Mouse (Mus musculus): ENCODE data around the gene Nes.
A peak's percentile ranks its signal among the peaks of the same experiment; 100 is the strongest.

Nes gene

DNA sequence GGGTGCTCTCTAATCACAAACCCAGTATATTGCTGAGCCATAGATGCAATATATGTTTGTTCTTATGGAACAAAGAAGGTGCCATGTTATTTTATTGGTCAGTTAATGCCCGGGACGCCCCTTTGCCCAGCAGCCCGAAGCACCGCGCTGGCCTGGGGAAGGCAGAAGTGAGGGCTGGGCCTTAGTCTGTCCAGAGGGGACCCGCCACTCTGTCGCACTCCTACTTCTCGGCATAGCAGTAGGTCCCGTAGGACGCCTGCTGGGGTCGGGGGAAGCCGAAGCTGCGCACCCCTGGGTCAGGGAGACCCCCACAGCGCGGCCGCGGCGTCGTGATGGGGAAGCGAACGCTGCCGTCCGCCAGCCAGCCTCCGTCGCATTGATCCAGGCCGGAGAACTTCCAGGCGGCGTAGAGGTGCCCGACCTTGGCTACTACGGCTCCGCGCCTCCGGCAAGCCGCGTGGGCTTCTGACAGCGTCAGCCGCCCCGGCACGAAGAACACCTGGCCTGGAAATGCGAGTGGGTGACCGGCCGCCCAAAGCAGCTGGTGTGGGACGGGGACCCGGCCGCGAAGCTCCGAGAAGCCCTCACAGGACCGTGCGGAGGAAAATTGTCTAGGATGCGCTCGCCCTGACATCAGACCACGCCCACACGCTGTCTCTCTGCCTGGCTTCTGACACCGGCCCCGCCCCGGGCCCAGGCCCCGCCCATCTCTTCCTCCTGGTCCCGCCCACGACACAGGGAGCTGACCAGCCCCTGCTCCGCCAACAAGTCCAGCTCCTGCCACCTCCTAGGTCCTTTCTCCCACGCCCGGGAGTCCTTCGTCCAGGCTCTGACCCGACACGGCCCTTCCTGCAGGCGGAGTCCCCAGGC, 51.7 kb downstream of the Nes start:
- DNase-seq (ENCODE audit: low read depth, low spot score), result peak; percentile 64

DNA sequence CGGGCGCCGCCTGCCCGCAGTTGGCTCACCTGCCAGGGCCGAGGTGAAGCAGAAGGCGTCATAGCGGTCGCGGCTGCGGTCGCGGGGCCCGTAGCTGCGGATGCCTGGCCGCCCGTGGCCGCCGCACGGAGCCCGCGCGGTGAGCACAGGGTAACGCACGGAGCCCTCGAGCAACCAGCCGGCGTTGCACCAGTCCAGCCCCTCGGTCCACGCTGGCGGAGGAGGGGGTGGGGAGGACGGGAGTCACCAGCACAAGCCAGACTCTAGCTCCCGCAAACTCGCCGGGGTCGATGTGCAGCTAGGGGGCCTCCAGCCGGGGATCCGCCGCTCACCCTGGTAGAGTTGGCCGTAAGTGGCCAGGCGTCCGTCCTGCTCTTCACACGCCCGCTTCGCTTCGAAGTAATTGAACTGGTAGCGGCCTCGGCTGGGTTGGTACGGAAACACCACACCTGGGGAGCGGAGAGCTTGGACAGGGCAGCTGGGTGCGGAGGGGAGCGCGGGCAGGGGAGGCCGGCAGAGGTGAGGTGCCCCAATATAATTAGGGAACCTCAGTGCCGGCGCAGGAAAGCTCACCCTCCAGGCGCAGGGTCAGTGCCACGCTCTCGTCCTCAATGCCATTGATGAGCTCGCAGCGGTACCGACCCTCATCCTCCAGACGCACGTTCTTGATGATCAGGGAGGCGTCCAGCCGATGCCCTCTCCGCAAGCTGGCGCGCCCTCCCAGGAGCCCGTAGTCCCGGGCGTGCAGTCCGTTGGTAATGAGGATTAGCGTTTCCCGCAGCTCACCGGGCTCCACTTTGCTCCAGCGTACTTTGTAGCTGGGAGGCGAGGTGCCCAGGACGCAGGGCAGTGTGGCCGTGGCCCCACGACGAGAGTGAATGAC, 52.6 kb downstream of the Nes start:
- DNase-seq (ENCODE audit: low read depth, low spot score), result no peak

DNA sequence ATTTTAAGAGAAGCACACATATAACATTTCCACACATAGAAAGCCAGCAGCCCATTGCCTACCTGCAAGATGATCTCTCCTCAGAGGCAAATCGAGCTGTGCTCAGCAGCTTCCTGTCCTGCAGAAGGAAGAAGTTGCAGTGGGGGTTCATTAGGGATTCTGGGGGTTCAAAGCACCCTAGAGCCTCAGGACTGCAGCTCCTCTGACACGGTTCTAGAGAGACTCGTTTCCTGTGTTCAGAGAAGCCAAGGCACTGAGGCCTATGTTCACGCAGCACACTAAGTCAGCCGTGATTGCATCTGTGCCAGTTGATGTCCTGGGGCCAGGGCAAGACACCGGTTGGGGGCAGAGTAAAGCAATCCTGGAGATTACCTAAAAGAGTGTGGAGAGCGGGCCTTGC, 55.9 kb downstream of the Nes start:
- no peak for DNase-seq (ENCODE audit: low read depth, low spot score)

DNA sequence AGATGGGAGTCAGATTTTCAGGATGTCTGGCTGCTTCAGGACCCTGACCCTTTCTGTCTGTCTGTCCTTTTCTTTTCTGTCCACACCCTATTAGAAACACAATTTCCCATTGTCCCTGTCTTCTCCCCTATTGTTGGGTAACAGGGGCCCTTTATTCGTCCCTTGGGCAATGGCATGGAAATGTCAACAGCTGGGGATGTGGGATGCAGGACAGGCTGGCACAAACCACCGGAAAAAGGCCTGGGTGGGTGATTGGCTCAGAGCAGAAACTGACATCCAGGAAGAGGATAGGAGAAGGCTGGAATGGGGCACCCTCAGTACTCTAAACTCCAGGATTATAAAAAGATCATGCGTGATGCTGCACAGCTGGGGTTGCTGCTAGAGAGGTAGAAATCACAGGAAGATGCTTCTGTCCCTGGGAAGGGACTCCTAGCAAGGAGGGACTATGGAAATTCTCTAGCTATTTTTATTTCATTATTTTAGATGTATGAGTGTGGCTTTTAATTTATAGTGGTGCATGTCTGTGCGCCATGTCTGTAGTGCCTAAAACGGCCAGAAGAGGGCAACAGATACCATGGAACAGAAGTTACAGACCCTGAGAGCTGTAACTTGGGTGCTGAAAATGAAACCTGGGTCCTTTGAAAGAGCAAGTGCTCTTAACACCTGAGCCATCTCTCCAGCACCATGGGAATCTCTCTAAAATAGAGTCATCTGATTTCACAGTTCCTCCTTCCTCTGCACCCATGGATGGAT, 56.7 kb downstream of the Nes start, which contains the start of gene Hapln2:
Gene Hapln2 (minus strand): TSS at position 150 of the 753 bp plus-strand sequence.
- no peak for DNase-seq (ENCODE audit: low read depth, low spot score)

All from retina, adult 2 months (tissue).